Mouse (Mus musculus) testis, adult 2 months (tissue): ENCODE measurements around the gene Mdm2. TPM values are rescaled to one million over a fixed set of nuclear protein-coding genes. Genes with fewer than 3 reads are reported as not detected.

Experiments used
- H3K27ac ChIP-seq: fragments of 200-500 bp; 2 replicates; pipeline ENCODE4 v1.5.1; 2012; ENCODE audit warnings: low read depth, low read length; ENCODE audit not compliant: control insufficient read depth, insufficient read depth
- H3K27me3 ChIP-seq: fragments of 200-500 bp; 2 replicates; pipeline ENCODE4 v1.6.1; 2012; ENCODE audit warnings: mild to moderate bottlenecking, low read length, moderate library complexity; ENCODE audit not compliant: control insufficient read depth, insufficient read depth
- H3K36me3 ChIP-seq: fragments of 200-500 bp; 2 replicates; pipeline ENCODE4 v1.6.1; 2012; ENCODE audit warnings: mild to moderate bottlenecking, low read length; ENCODE audit not compliant: control insufficient read depth, insufficient read depth
- H3K4me1 ChIP-seq: fragments of 200-500 bp; 2 replicates; pipeline ENCODE4 v1.6.1; 2012; ENCODE audit warnings: low read length; ENCODE audit not compliant: control insufficient read depth, insufficient read depth
- H3K4me3 ChIP-seq: fragments of 200-500 bp; 2 replicates; pipeline ENCODE4 v1.5.1; 2012; ENCODE audit warnings: low read depth, mild to moderate bottlenecking, low read length, moderate library complexity, mixed read lengths; ENCODE audit not compliant: control insufficient read depth
- CTCF ChIP-seq: fragments of 200-500 bp; IDR thresholded peaks from 2 replicates; pipeline ENCODE4 v1.5.1; 2012; ENCODE audit warnings: low read depth, mild to moderate bottlenecking, inconsistent platforms, low read length, moderate library complexity; ENCODE audit not compliant: control insufficient read depth, insufficient read depth, insufficient replicate concordance
- POLR2A ChIP-seq: fragments of 200-500 bp; IDR thresholded peaks from 2 replicates; pipeline ENCODE4 v1.6.1; 2012; ENCODE audit warnings: low read depth, mild to moderate bottlenecking, inconsistent platforms, low read length, moderate library complexity; ENCODE audit not compliant: control insufficient read depth
- polyA plus RNA-seq: library from polyadenylated mRNA; depleted of rRNA; stranded (reverse); fragments of >200 nt; gene quantifications from 2 replicates; pipeline ENCODE4 v1.2.3, GENCODE M21; 2012

Mdm2 gene
- polyA plus RNA-seq, 1 experiment, result 99.3 TPM

- H3K27ac ChIP-seq, result no peak overlapping the region
- TF ChIP-seq POLR2A (no peak), CTCF (no peak)
These were observed 54.5 kb downstream of the Mdm2 start for GRCm38 (mm10) chr10:117655908-117656661.

GRCm38 (mm10) chr10:117655460-117655859 is 55.1 kb downstream of the Mdm2 start:
- Histone ChIP-seq H3K27ac (no peak overlapping the region), H3K36me3 (no peaks in the 10 kb centered on the region), H3K27me3 (no peaks in the 10 kb centered on the region), H3K4me1 (peaks cover 2% of the 10 kb centered on the region; the same call in 1 of the 2 replicates), H3K4me3 (no peak overlapping the region)
- TF ChIP-seq POLR2A, result no peak
- TF ChIP-seq CTCF, result no peak

More at GRCm38 (mm10) chr10:117655908-117656661, 54.5 kb downstream of the Mdm2 start:
- Histone ChIP-seq H3K27me3 (no peaks in the 10 kb centered on the region), H3K4me1 (no peaks in the 10 kb centered on the region), H3K36me3 (no peaks in the 10 kb centered on the region), H3K4me3 (no peak overlapping the region)

GRCm38 (mm10) chr10:117654576-117655123 is 55.9 kb downstream of the Mdm2 start:
- H3K27me3 ChIP-seq, result no peaks in the 10 kb centered on the region
- no peaks in the 10 kb centered on the region for H3K36me3 ChIP-seq
- TF ChIP-seq POLR2A, result no peak
- no peak for TF ChIP-seq CTCF
- H3K27ac ChIP-seq, result no peak overlapping the region
- no peak overlapping the region for H3K4me3 ChIP-seq
- H3K4me1 ChIP-seq, result peaks cover 2% of the 10 kb centered on the region; the same call in 1 of the 2 replicates

GRCm38 (mm10) chr10:117653779-117654173 is 56.8 kb downstream of the Mdm2 start:
- H3K27me3 ChIP-seq, result no peaks in the 10 kb centered on the region
- no peaks in the 10 kb centered on the region for H3K36me3 ChIP-seq
- H3K4me3 ChIP-seq, result no peak overlapping the region
- TF ChIP-seq POLR2A (no peak), CTCF (no peak)
- peaks cover 2% of the 10 kb centered on the region; the same call in 1 of the 2 replicates for H3K4me1 ChIP-seq
- H3K27ac ChIP-seq, result no peak overlapping the region

GRCm38 (mm10) chr10:117652930-117653778 is 57.4 kb downstream of the Mdm2 start:
- H3K27me3 ChIP-seq, result no peaks in the 10 kb centered on the region
- no peaks in the 10 kb centered on the region for H3K36me3 ChIP-seq
- no peak overlapping the region for H3K27ac ChIP-seq
- no peak overlapping the region for H3K4me3 ChIP-seq
- TF ChIP-seq POLR2A (no peak), CTCF (no peak)
- peaks cover 2% of the 10 kb centered on the region; the same call in 1 of the 2 replicates for H3K4me1 ChIP-seq

- Histone ChIP-seq H3K36me3 (no peaks in the 10 kb centered on the region), H3K4me1 (peaks cover 2% of the 10 kb centered on the region; the same call in 1 of the 2 replicates), H3K27ac (no peak overlapping the region), H3K27me3 (no peaks in the 10 kb centered on the region), H3K4me3 (no peak overlapping the region)
- TF ChIP-seq POLR2A (no peak), CTCF (no peak)
These were observed 58.2 kb downstream of the Mdm2 start for GRCm38 (mm10) chr10:117652378-117652774.
